Mouse (Mus musculus) midbrain, embryonic 14.5 days (tissue): ENCODE measurements at regions not wholly inside any gene's neighbourhood (a gene's known extent, or its start where the extent isn't known, plus 50 kb on each side); places are given as distances from the start of the nearest gene placed in this dataset.
"Not testable (repeated sequence)": the region's sequence is repeated elsewhere in the genome, so short reads cannot be mapped to it uniquely, and the experiment has no call there.

Source experiments
- ATAC-seq: fragments of 200-750 bp; cut with Nextera tagmentation; 2 replicates; pipeline ENCODE4 v1.8.0; 2017; ENCODE audit warnings: moderate number of reproducible peaks, moderate library complexity; ENCODE audit not compliant: low FRiP score, low TSS enrichment
- DNase-seq: peaks from one replicate; pipeline ENCODE4 v3.0.0-alpha.2; 2015
- H3K27ac ChIP-seq: fragments of 300-500 bp; sonication (generic); replicated peaks from 2 replicates; pipeline ENCODE4 v1.5.1; 2014; ENCODE audit warnings: mild to moderate bottlenecking, low read depth, low read length, moderate library complexity
- H3K27me3 ChIP-seq: fragments of 300-500 bp; sonication (generic); 2 replicates; pipeline ENCODE4 v1.6.1; 2014; ENCODE audit warnings: low read length, control low read depth, mixed read lengths; ENCODE audit not compliant: control insufficient read depth, insufficient read depth
- H3K36me3 ChIP-seq: fragments of 300-500 bp; sonication (generic); 2 replicates; pipeline ENCODE4 v1.6.1; 2014; ENCODE audit warnings: low read length, control low read depth; ENCODE audit not compliant: control insufficient read depth, insufficient read depth
- H3K4me1 ChIP-seq: fragments of 300-500 bp; sonication (generic); 2 replicates; pipeline ENCODE4 v1.6.1; 2014; ENCODE audit warnings: mild to moderate bottlenecking, antibody characterized with exemption, low read length, control low read depth; ENCODE audit not compliant: control insufficient read depth, insufficient read depth
- H3K4me2 ChIP-seq: fragments of 300-500 bp; sonication (generic); 2 replicates; pipeline ENCODE4 v1.6.1; 2014; ENCODE audit warnings: mild to moderate bottlenecking, low read length, moderate library complexity
- H3K4me3 ChIP-seq: fragments of 300-500 bp; sonication (generic); replicated peaks from 2 replicates; pipeline ENCODE4 v1.5.1; 2014; ENCODE audit warnings: low read depth, low read length
- H3K9ac ChIP-seq: fragments of 300-500 bp; sonication (generic); replicated peaks from 2 replicates; pipeline ENCODE4 v1.6.1; 2014; ENCODE audit warnings: mild to moderate bottlenecking, low read length, moderate library complexity
- H3K9me3 ChIP-seq: fragments of 300-500 bp; sonication (generic); 2 replicates; pipeline ENCODE4 v1.6.1; 2016; ENCODE audit warnings: low read length, control low read depth, mixed read lengths; ENCODE audit not compliant: control insufficient read depth
- WGBS: fragments of 180-500 bp; shearing (Covaris S2); extraction: QIAGEN DNeasy Blood & Tissue Kit; methylation state at CpG from one replicate; pipeline ENCODE4 v1.1.7; 2014; 5-methylcytosine and 5-hydroxymethylcytosine counted together

GRCm38 (mm10) chr17:16997241-16997640 is 66.7 kb upstream of the Zfp960 start:
- H3K27ac ChIP-seq, H3K27me3 ChIP-seq, H3K4me1 ChIP-seq, ATAC-seq, H3K9ac ChIP-seq, H3K36me3 ChIP-seq, DNase-seq, H3K4me3 ChIP-seq, H3K4me2 ChIP-seq: not testable (repeated sequence)
- 88% methylated on average over 21 of the region's 21 CpGs for WGBS
- peaks cover 12% of the 10 kb centered on the region; the same call in 1 of the 2 replicates for H3K9me3 ChIP-seq

GRCm38 (mm10) chr17:17004632-17005265 is 59.2 kb upstream of the Zfp960 start:
- peak overlapping the region; percentile 47 for H3K9ac ChIP-seq
- peak; percentile 93 for DNase-seq
- ATAC-seq = peak; percentile 100
- not testable (repeated sequence) for H3K4me1 ChIP-seq, H3K36me3 ChIP-seq, H3K9me3 ChIP-seq, H3K27me3 ChIP-seq, H3K27ac ChIP-seq
- H3K4me3 ChIP-seq = peak overlapping the region; percentile 49
- peak overlapping the region; percentile 61 for H3K4me2 ChIP-seq
- WGBS = 2% methylated on average over 16 of the region's 16 CpGs

GRCm38 (mm10) chr17:17005267-17005666 is 58.6 kb upstream of the Zfp960 start:
- H3K4me3 ChIP-seq = peak overlapping the region; percentile 49
- peak overlapping the region; percentile 61 for H3K4me2 ChIP-seq
- H3K27ac ChIP-seq, H3K36me3 ChIP-seq, ATAC-seq, H3K9me3 ChIP-seq, H3K27me3 ChIP-seq, H3K4me1 ChIP-seq: not testable (repeated sequence)
- H3K9ac ChIP-seq = peak overlapping the region; percentile 47
- DNase-seq = peak; percentile 64
- 11% methylated on average over 11 of the region's 11 CpGs for WGBS
